Mouse (Mus musculus) heart, embryonic 15.5 days (tissue): ENCODE measurements at regions not wholly inside any gene's neighbourhood (a gene's known extent, or its start where the extent isn't known, plus 50 kb on each side); places are given as distances from the start of the nearest gene placed in this dataset.
A peak's percentile ranks its signal among the peaks of the same experiment; 100 is the strongest.

Source experiments
- ATAC-seq: fragments of 200-750 bp; cut with Nextera tagmentation; replicated peaks from 2 replicates; pipeline ENCODE4 v1.8.0; 2017; ENCODE audit warnings: low read depth, moderate TSS enrichment; ENCODE audit not compliant: insufficient number of reproducible peaks, insufficient read depth, low FRiP score
- H3K27ac ChIP-seq: fragments of 300-500 bp; sonication (generic); 2 replicates; pipeline ENCODE4 v1.5.1; 2015; ENCODE audit warnings: mild to moderate bottlenecking, inconsistent platforms
- H3K27me3 ChIP-seq: fragments of 300-500 bp; sonication (generic); 2 replicates; pipeline ENCODE4 v1.6.1; 2015; ENCODE audit warnings: inconsistent platforms
- H3K36me3 ChIP-seq: fragments of 300-500 bp; sonication (generic); 2 replicates; pipeline ENCODE4 v1.6.1; 2015; ENCODE audit warnings: mild to moderate bottlenecking, inconsistent platforms
- H3K4me1 ChIP-seq: fragments of 300-500 bp; sonication (generic); replicated peaks from 2 replicates; pipeline ENCODE4 v1.6.1; 2015; ENCODE audit warnings: inconsistent platforms
- H3K4me2 ChIP-seq: fragments of 300-500 bp; sonication (generic); 2 replicates; pipeline ENCODE4 v1.6.1; 2015; ENCODE audit warnings: inconsistent platforms, mild to moderate bottlenecking, moderate library complexity
- H3K4me3 ChIP-seq: fragments of 300-500 bp; sonication (generic); 2 replicates; pipeline ENCODE4 v1.5.1; 2015; ENCODE audit warnings: mild to moderate bottlenecking, inconsistent platforms
- H3K9ac ChIP-seq: fragments of 300-500 bp; sonication (generic); 2 replicates; pipeline ENCODE4 v1.6.1; 2015; ENCODE audit warnings: mild to moderate bottlenecking, inconsistent platforms
- H3K9me3 ChIP-seq: fragments of 300-500 bp; sonication (generic); replicated peaks from 2 replicates; pipeline ENCODE4 v1.6.1; 2016; ENCODE audit warnings: inconsistent platforms
- WGBS: fragments of 180-500 bp; shearing (Covaris S2); methylation state at CpG from one replicate; pipeline ENCODE4 v1.1.7; 2015; ENCODE audit warnings: mixed read lengths; 5-methylcytosine and 5-hydroxymethylcytosine counted together

DNA sequence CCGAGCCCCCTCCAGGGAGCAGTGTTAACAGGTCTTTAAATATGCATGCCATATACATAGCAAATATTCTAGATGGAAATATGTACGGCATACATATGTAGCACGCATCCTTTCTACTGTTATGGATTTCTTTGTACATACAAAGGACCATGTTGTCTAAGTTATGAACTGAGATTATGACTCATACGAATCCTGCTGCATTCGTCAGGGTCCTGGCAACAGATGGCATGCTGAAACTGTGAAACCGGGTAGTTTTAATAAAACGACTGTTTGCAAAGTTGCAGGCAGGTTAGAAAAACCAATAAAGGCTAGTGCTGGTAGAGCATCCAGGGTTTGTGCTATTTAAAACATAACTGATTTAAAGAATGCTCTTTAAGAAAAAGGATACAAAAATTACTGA is 88.8 kb upstream of the Tlk1 start:
- Histone ChIP-seq H3K27ac (no peak overlapping the region), H3K4me2 (no peak overlapping the region), H3K4me3 (no peak overlapping the region), H3K36me3 (no peaks in the 10 kb centered on the region), H3K4me1 (no peaks in the 10 kb centered on the region), H3K27me3 (no peaks in the 10 kb centered on the region), H3K9ac (no peak overlapping the region), H3K9me3 (no peaks in the 10 kb centered on the region)
- no peak for ATAC-seq
- 81% methylated on average over 7 of the region's 7 CpGs for WGBS

DNA sequence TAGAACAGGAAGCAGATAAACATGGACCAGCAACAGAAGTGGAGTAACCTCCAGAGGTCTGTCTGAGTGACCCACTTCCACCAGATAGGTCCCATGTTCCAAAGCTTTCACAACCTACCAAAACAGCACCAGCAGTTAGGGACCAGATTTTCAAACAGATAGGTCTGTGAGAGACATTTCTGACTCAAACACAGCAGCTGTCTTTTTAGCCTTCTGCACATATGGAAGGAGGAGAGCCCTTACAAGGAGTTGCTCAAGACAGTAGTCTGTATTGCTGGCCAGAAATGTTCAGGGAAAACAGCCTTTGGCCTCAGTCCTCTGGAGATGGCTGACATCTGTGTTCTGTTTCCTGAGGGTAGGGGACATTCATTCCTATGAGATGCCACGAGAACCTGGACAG is 83.9 kb upstream of the Tlk1 start:
- H3K4me3 ChIP-seq = no peak overlapping the region
- no peak for ATAC-seq
- H3K36me3 ChIP-seq = no peaks in the 10 kb centered on the region
- H3K4me2 ChIP-seq = no peak overlapping the region
- H3K9ac ChIP-seq = no peak overlapping the region
- 52% methylated on average over 1 of the region's 1 CpGs for WGBS
- no peaks in the 10 kb centered on the region for H3K9me3 ChIP-seq
- peaks cover 10% of the 10 kb centered on the region for H3K4me1 ChIP-seq
- peak overlapping the region; percentile 77 for H3K27ac ChIP-seq
- H3K27me3 ChIP-seq = no peaks in the 10 kb centered on the region

DNA sequence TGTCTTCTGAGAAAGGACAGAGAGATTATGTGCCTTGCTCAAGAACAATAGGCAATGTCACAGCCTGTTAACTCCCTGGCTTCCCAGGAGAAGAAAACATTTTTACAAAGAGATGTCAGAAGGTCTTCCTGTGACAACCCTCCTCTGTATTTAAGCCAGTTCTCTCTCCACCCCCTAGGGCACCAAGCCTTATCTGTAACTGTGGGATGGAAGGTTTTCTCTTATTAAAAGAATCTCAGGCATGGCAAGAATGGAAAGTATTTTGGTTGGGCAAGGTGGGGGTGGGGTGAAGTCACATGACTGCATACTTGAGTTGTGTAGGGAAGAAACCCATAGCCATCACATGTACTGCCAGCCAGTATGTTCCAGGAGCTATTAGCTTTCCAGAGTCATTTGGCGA is 83.1 kb upstream of the Tlk1 start:
- H3K4me3 ChIP-seq = no peak overlapping the region
- WGBS = 81% methylated on average over 1 of the region's 1 CpGs
- H3K27ac ChIP-seq = peak overlapping the region; percentile 77
- no peaks in the 10 kb centered on the region for H3K9me3 ChIP-seq
- no peak overlapping the region for H3K9ac ChIP-seq
- H3K36me3 ChIP-seq = no peaks in the 10 kb centered on the region
- H3K4me1 ChIP-seq = peaks cover 10% of the 10 kb centered on the region
- ATAC-seq = peak; percentile 79
- no peak overlapping the region; the same call in 1 of the 2 replicates for H3K4me2 ChIP-seq
- no peaks in the 10 kb centered on the region for H3K27me3 ChIP-seq

DNA sequence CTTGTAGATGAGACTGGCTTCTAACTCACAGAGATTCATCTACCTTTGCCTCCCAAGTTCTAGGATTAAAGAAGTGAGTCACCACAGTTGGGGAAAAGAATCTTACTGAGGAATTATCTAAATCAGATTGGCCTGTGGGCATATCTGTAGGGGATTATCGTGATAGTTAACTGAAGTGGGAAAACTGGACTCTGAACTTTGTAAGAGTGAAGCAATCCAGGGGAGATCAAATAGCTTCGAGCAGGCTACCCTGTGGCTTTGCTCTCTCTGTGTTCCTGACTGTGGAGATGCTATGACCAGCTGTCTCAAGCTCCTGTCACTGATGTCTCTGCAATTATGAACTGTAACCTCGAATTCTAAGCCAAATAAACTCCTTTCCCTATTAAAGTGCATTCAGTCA is 80.7 kb upstream of the Tlk1 start:
- Histone ChIP-seq H3K4me2 (no peak overlapping the region), H3K27ac (no peak overlapping the region), H3K36me3 (no peaks in the 10 kb centered on the region), H3K9ac (no peak overlapping the region), H3K27me3 (no peaks in the 10 kb centered on the region), H3K9me3 (no peaks in the 10 kb centered on the region), H3K4me1 (peaks cover 18% of the 10 kb centered on the region), H3K4me3 (no peak overlapping the region)
- 63% methylated on average over 3 of the region's 3 CpGs for WGBS
- no peak for ATAC-seq

DNA sequence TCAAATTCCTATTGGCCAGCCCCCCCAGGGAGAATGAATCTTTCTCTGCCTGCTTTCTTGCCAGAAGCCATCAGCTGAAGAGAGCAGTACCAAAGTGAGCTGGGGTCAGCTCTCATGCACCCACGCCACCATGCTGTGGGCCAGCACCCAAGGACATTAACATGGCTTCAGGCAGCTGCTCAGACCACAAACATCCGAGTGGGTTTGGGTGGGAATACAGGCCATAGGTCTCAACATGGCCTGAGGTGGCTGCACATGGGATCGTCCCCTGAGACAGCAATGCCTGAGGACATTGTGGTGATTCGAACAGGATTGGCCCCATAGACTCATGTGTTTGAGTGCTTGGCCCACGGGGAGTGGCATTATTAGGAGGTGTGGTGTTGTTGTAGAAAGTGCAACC is 78.9 kb upstream of the Tlk1 start:
- Histone ChIP-seq H3K27me3 (no peaks in the 10 kb centered on the region), H3K9me3 (no peaks in the 10 kb centered on the region), H3K4me3 (no peak overlapping the region), H3K27ac (no peak overlapping the region), H3K4me2 (no peak overlapping the region), H3K9ac (no peak overlapping the region), H3K4me1 (peaks cover 23% of the 10 kb centered on the region), H3K36me3 (no peaks in the 10 kb centered on the region)
- ATAC-seq = no peak
- 88% methylated on average over 5 of the region's 5 CpGs for WGBS

DNA sequence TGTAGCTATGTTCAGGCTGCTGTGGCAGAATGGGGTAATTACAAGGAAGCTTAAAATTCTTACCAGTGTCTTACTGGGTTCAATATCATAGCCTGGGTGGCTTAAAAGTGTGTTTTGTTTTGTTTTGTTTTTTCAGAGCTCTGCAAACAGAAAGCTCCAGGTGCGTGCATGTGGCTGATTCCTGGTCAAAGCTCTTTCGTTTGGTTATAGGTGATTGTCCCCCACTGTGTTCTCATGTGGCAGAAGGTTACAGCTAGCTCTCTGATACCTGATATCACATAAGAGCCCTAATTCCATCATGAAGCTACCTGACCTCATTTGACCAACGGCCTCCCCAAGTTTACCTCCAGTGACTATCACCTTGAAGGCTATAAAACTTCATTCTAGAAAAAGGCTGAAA is 76.7 kb upstream of the Tlk1 start:
- peaks cover 13% of the 10 kb centered on the region; the same call in 1 of the 2 replicates for H3K4me1 ChIP-seq
- H3K36me3 ChIP-seq = no peaks in the 10 kb centered on the region
- H3K9me3 ChIP-seq = no peaks in the 10 kb centered on the region
- H3K27me3 ChIP-seq = no peaks in the 10 kb centered on the region
- no peak for ATAC-seq
- 76% methylated on average over 3 of the region's 3 CpGs for WGBS
- peak overlapping the region; percentile 74; the same call in 1 of the 2 replicates for H3K27ac ChIP-seq
- H3K4me3 ChIP-seq = no peak overlapping the region
- H3K4me2 ChIP-seq = no peak overlapping the region
- H3K9ac ChIP-seq = no peak overlapping the region

DNA sequence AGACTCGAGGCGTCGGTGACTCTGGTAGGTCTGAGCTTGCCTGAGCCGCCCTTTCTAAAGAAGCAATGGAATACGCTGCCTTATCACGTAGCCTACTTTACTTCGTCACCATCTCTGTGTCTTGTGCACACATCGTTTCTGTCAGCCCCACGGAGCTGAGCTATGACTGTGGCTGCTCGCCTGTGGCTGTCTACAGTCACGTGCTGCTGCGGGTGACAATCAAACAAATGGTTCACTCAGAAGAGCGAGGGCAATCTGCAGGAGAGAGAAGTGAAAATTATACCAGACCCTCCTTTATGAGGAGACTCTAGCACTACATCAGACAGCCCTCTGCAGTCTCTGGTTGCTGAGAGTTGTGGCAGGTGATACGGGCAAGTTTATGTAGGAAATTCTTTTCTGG is 76.0 kb upstream of the Tlk1 start:
- peak overlapping the region; percentile 74 for H3K27ac ChIP-seq
- peak; percentile 73 for ATAC-seq
- peak overlapping the region; percentile 18; the same call in 1 of the 2 replicates for H3K9ac ChIP-seq
- H3K4me1 ChIP-seq = peaks cover 13% of the 10 kb centered on the region; the same call in 1 of the 2 replicates
- no peaks in the 10 kb centered on the region for H3K9me3 ChIP-seq
- 20% methylated on average over 14 of the region's 14 CpGs for WGBS
- H3K4me3 ChIP-seq = peak overlapping the region; percentile 28
- peak overlapping the region; percentile 56 for H3K4me2 ChIP-seq
- H3K27me3 ChIP-seq = no peaks in the 10 kb centered on the region
- H3K36me3 ChIP-seq = no peaks in the 10 kb centered on the region

DNA sequence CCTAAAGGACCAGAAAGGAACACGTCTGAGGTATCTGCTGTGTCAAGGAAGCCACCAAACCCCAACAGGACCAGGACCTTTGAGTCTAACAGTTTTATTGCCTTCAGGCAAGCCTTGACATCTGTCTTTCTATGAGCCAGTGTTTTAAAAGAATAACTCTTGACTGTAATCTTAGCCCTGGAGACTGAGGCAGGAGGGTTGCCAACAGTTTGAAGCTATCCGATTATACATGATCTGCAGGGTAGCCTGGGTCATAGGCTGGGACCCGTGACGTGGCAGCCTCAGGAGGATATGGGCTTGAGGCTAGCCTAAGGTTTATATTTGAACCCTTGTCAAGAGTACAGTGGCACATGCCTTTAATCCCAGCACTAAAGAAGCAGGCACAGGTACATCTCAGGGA is 73.5 kb upstream of the Tlk1 start:
- no peak overlapping the region for H3K27ac ChIP-seq
- 95% methylated on average over 4 of the region's 4 CpGs for WGBS
- H3K27me3 ChIP-seq = no peaks in the 10 kb centered on the region
- no peak overlapping the region for H3K9ac ChIP-seq
- ATAC-seq = no peak
- no peaks in the 10 kb centered on the region for H3K9me3 ChIP-seq
- no peak overlapping the region for H3K4me3 ChIP-seq
- H3K4me1 ChIP-seq = peaks cover 13% of the 10 kb centered on the region; the same call in 1 of the 2 replicates
- no peaks in the 10 kb centered on the region for H3K36me3 ChIP-seq
- H3K4me2 ChIP-seq = no peak overlapping the region

DNA sequence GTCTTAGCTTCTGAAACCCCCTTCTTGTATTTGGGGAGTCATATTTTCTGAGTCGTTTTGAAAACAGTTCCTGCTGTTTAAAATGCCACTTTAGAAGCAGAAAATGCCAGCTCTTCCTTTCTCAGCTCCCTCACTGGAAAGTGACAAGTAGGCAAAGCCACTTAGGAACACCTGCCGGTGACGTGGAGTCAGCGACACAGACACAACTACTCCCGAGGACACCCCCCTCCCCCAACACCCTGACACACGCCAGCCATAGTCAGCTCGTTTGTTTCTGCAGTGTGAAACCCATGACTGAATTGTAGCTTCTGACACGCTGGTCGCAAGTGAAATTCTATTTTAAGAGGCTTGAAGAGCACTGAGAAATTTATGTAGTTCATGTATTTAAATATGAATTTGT is 72.9 kb upstream of the Tlk1 start:
- Histone ChIP-seq H3K4me1 (peaks cover 13% of the 10 kb centered on the region; the same call in 1 of the 2 replicates), H3K27ac (no peak overlapping the region), H3K9ac (no peak overlapping the region), H3K27me3 (no peaks in the 10 kb centered on the region), H3K4me3 (no peak overlapping the region), H3K4me2 (peak overlapping the region; percentile 29; the same call in 1 of the 2 replicates), H3K36me3 (no peaks in the 10 kb centered on the region), H3K9me3 (no peaks in the 10 kb centered on the region)
- no peak for ATAC-seq
- 39% methylated on average over 9 of the region's 9 CpGs for WGBS

DNA sequence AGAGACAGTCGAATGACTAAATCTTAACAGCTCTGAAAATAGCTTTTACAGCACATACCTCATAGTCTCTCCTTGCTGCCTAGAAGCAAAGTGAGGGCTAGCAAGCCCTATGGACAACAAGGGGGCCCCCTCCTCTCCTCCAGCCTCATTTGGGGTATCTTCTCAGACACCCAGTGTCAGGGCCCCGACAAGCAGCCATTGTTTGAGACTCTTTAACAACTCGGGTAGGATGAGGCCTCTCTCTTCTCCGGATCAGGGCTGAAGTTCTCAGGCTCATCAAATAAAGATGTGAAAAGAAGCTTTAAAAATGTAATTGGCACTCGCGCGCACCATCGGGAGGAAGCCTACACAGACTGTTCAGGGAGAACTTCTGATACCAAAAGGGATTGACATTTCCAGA is 71.8 kb upstream of the Tlk1 start:
- H3K4me3 ChIP-seq = no peak overlapping the region
- WGBS = 90% methylated on average over 8 of the region's 8 CpGs
- H3K9me3 ChIP-seq = no peaks in the 10 kb centered on the region
- no peak overlapping the region for H3K9ac ChIP-seq
- no peak overlapping the region for H3K4me2 ChIP-seq
- no peak for ATAC-seq
- peaks cover 13% of the 10 kb centered on the region; the same call in 1 of the 2 replicates for H3K4me1 ChIP-seq
- no peaks in the 10 kb centered on the region for H3K36me3 ChIP-seq
- H3K27ac ChIP-seq = no peak overlapping the region
- no peaks in the 10 kb centered on the region for H3K27me3 ChIP-seq

DNA sequence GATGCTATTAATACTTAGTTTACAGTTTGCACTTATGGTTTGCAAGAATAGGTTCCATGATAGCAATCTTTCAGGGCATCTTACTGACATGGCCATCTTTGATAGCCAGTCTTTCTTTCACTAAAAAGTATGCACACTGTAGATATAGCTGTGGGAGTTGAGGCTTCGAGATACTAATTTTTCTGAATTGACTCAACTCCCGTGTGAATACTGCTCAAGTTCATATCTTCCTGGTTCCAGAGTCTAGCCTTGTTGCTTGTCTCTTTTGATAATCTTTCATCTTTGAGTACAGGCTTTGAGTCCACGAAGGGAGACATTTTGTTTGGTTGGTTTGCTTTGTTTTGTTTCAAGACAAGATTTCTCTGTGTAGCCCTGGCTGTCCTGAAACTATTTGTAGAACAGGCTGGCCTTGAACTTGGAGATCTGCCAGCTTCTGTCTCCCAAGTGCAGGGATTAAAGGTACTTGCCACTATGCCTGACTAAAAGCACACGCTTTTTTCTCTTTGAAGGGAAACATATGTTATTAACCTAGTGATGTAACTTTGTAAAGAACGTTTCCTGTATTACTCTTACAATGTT is 64.1 kb upstream of the Tlk1 start:
- H3K36me3 ChIP-seq = no peaks in the 10 kb centered on the region
- no peak overlapping the region for H3K4me3 ChIP-seq
- no peak overlapping the region for H3K9ac ChIP-seq
- no peaks in the 10 kb centered on the region for H3K4me1 ChIP-seq
- WGBS = 34% methylated on average over 5 of the region's 5 CpGs
- no peaks in the 10 kb centered on the region for H3K27me3 ChIP-seq
- no peaks in the 10 kb centered on the region for H3K9me3 ChIP-seq
- no peak overlapping the region for H3K4me2 ChIP-seq
- H3K27ac ChIP-seq = no peak overlapping the region
- ATAC-seq = no peak

DNA sequence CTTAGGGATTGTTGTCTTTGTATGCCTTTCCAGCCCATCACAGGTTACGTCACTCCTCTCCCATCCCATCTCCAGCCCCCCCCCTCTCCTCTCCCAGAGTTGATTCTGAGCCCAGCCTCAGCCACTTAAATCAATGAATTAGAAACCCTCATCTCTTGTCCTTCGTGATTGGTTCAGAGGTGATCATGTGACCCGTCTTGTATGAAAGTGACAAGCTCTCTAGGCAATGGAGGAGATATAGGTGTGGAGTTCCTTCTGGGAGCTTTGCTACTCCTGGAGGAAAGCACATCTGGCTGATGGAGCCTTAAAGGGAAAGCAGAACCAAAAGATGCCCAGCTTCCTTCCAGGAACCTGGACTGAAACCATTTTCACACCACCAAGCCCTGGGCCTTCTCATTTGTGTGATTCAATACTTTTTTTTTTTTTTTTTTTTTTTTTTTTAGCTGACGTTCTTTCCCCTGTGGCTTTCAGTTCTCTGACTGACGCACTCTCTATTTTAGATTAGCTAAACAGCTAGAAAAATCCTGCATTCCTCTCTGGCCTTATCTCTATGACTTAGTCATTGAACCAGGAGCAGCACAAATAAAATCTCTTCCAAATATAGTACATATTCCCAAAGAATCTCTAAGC is 63.4 kb upstream of the Tlk1 start:
- no peak overlapping the region for H3K27ac ChIP-seq
- no peak overlapping the region for H3K9ac ChIP-seq
- H3K4me1 ChIP-seq = no peaks in the 10 kb centered on the region
- H3K36me3 ChIP-seq = no peaks in the 10 kb centered on the region
- ATAC-seq = no peak
- 66% methylated on average over 5 of the region's 5 CpGs for WGBS
- no peak overlapping the region for H3K4me2 ChIP-seq
- no peaks in the 10 kb centered on the region for H3K9me3 ChIP-seq
- no peak overlapping the region for H3K4me3 ChIP-seq
- H3K27me3 ChIP-seq = no peaks in the 10 kb centered on the region
